Mouse (Mus musculus) yolk sac, embryonic 10.5 days (tissue): ENCODE results near the gene Sgms2.

Experiments used
- DNase-seq: peaks from one replicate; pipeline ENCODE4 v3.0.0-alpha.2; 2017; ENCODE audit warnings: low spot score

The Sgms2 gene

GRCm38 (mm10) chr3:131488403-131488802, 2.8 kb downstream of the Sgms2 start:
- peak; percentile 64 for DNase-seq

GRCm38 (mm10) chr3:131485388-131485787, 5.8 kb downstream of the Sgms2 start:
- no peak for DNase-seq

- DNase-seq, result no peak
Observed at GRCm38 (mm10) chr3:131483650-131484049, 7.6 kb downstream of the Sgms2 start.

- DNase-seq, result no peak
Observed at GRCm38 (mm10) chr3:131481976-131482712, 9.1 kb downstream of the Sgms2 start.

GRCm38 (mm10) chr3:131480659-131481058, 10.6 kb downstream of the Sgms2 start:
- DNase-seq, result no peak

- DNase-seq, result no peak
Observed at GRCm38 (mm10) chr3:131479415-131479814, 11.8 kb downstream of the Sgms2 start.

GRCm38 (mm10) chr3:131476002-131476401, 15.2 kb downstream of the Sgms2 start:
- DNase-seq, result no peak

- DNase-seq, result no peak
Observed at GRCm38 (mm10) chr3:131474526-131474925, 16.7 kb downstream of the Sgms2 start.

GRCm38 (mm10) chr3:131473496-131473895, 17.7 kb downstream of the Sgms2 start:
- DNase-seq, result no peak

- no peak for DNase-seq
Observed at GRCm38 (mm10) chr3:131471836-131472235, 19.4 kb downstream of the Sgms2 start.

GRCm38 (mm10) chr3:131471435-131471834, 19.8 kb downstream of the Sgms2 start:
- DNase-seq, result no peak

- peak; percentile 23 for DNase-seq
Observed at GRCm38 (mm10) chr3:131470837-131471236, 20.4 kb downstream of the Sgms2 start.

- no peak for DNase-seq
Observed at GRCm38 (mm10) chr3:131469636-131470035, 21.6 kb downstream of the Sgms2 start.

GRCm38 (mm10) chr3:131466371-131466770, 24.8 kb downstream of the Sgms2 start:
- DNase-seq, result no peak

GRCm38 (mm10) chr3:131465536-131466260, 25.5 kb downstream of the Sgms2 start:
- DNase-seq, result no peak

- DNase-seq, result no peak
Observed at GRCm38 (mm10) chr3:131372996-131373395, 118.2 kb downstream of the Sgms2 start.

- no peak for DNase-seq
Observed at GRCm38 (mm10) chr3:131368678-131369077, 122.5 kb downstream of the Sgms2 start.

- DNase-seq, result no peak
Observed at GRCm38 (mm10) chr3:131367452-131367851, 123.8 kb downstream of the Sgms2 start.

- DNase-seq, result peak; percentile 89
Observed at GRCm38 (mm10) chr3:131364632-131365446, 126.4 kb downstream of the Sgms2 start.

- DNase-seq, result no peak
Observed at GRCm38 (mm10) chr3:131364194-131364593, 127.0 kb downstream of the Sgms2 start.

- DNase-seq, result no peak
Observed at GRCm38 (mm10) chr3:131363602-131364001, 127.6 kb downstream of the Sgms2 start.

- no peak for DNase-seq
Observed at GRCm38 (mm10) chr3:131361960-131362359, 129.3 kb downstream of the Sgms2 start.

- no peak for DNase-seq
Observed at GRCm38 (mm10) chr3:131359011-131359410, 132.2 kb downstream of the Sgms2 start.
